Comparison of ENCODE assay signal across 8 mouse cellular contexts in genomic region chr15:77156525-77156924, GRCm38 (mm10).
A peak's percentile ranks its signal among the peaks of the same experiment; 100 is the strongest.
DNase-seq lines count a peak whose midpoint lies in the region; ATAC-seq and TF ChIP-seq lines count a peak whose summit lies in the region.

No protein-coding gene starts in this region.

- DNase-seq in liver, postnatal 0 days: peak; percentile 47
- DNase-seq in cerebellum, postnatal 10 days: peak; percentile 88 to 91
- peak; percentile 63 to 73 for DNase-seq in heart, adult 9 months (ENCODE audit: low spot score in 2 of 2)
- peak; percentile 67 for DNase-seq in kidney, postnatal 0 days (ENCODE audit: low spot score)
- peak; percentile 36 for DNase-seq in ovary, postnatal 14 days (ENCODE audit: low spot score)

- no peak overlapping the region for H3K4me2 ChIP-seq in liver, postnatal 0 days (ENCODE audit: low read depth, low read length)
- H3K4me2 ChIP-seq in liver, embryonic 12.5 days: no peak overlapping the region
- no peak overlapping the region for H3K4me2 ChIP-seq in kidney, postnatal 0 days (ENCODE audit: low read length)

- peaks cover 14% of the 10 kb centered on the region; the same call in 1 of the 2 replicates for H3K4me1 ChIP-seq in liver, postnatal 0 days (ENCODE audit: insufficient read depth)
- peaks cover 9% of the 10 kb centered on the region for H3K4me1 ChIP-seq in liver, embryonic 12.5 days
- H3K4me1 ChIP-seq in kidney, postnatal 0 days (replicated peaks; ENCODE audit: insufficient read depth, low read length): peaks cover 19% of the 10 kb centered on the region

- no peaks in the 10 kb centered on the region for H3K9me3 ChIP-seq in liver, postnatal 0 days (ENCODE audit: low read length)
- no peaks in the 10 kb centered on the region for H3K9me3 ChIP-seq in liver, embryonic 12.5 days (replicated peaks)
- H3K9me3 ChIP-seq in kidney, postnatal 0 days (replicated peaks; ENCODE audit: low read length): no peaks in the 10 kb centered on the region

- no peak overlapping the region for H3K4me3 ChIP-seq in liver, postnatal 0 days (ENCODE audit: low read depth, low read length)
- H3K4me3 ChIP-seq in liver, embryonic 12.5 days: no peak overlapping the region
- no peak overlapping the region for H3K4me3 ChIP-seq in kidney, postnatal 0 days (replicated peaks; ENCODE audit: low read depth, low read length)

- no peak overlapping the region for H3K9ac ChIP-seq in liver, postnatal 0 days (replicated peaks)
- no peak overlapping the region for H3K9ac ChIP-seq in liver, embryonic 12.5 days
- no peak overlapping the region for H3K9ac ChIP-seq in kidney, postnatal 0 days (ENCODE audit: low read depth, low read length)

- H3K27me3 ChIP-seq in liver, postnatal 0 days (ENCODE audit: insufficient read depth, low read length): no peaks in the 10 kb centered on the region
- no peaks in the 10 kb centered on the region; the same call in 1 of the 2 replicates for H3K27me3 ChIP-seq in liver, embryonic 12.5 days (replicated peaks)
- no peaks in the 10 kb centered on the region for H3K27me3 ChIP-seq in kidney, postnatal 0 days (ENCODE audit: insufficient read depth, low read length)

- no peaks in the 10 kb centered on the region; the same call in 1 of the 2 replicates for H3K36me3 ChIP-seq in liver, postnatal 0 days (replicated peaks; ENCODE audit: insufficient read depth, low read length)
- H3K36me3 ChIP-seq in liver, embryonic 12.5 days: no peaks in the 10 kb centered on the region
- H3K36me3 ChIP-seq in kidney, postnatal 0 days (ENCODE audit: insufficient read depth, low read length): no peaks in the 10 kb centered on the region

- 47% methylated on average over 3 of the region's 3 CpGs for WGBS in liver, postnatal 0 days (ENCODE audit: insufficient replicate concordance)
- WGBS in liver, embryonic 12.5 days (ENCODE audit: insufficient replicate concordance): 44% methylated on average over 3 of the region's 3 CpGs
- WGBS in kidney, postnatal 0 days: 39% methylated on average over 3 of the region's 3 CpGs

- TF ChIP-seq CTCF in liver, postnatal 0 days (IDR thresholded peaks at IDR 0.05; ENCODE audit: low read depth): no peak
- TF ChIP-seq CTCF in kidney, postnatal 0 days (IDR thresholded peaks at IDR 0.05; ENCODE audit: low read depth): no peak

- no peak overlapping the region for H3K27ac ChIP-seq in liver, postnatal 0 days (ENCODE audit: low read depth)
- H3K27ac ChIP-seq in liver, embryonic 12.5 days: no peak overlapping the region
- no peak overlapping the region for H3K27ac ChIP-seq in kidney, postnatal 0 days

- no peak for TF ChIP-seq EP300 in liver, postnatal 0 days (IDR thresholded peaks at IDR 0.05; ENCODE audit: low read depth)

- no peak for ATAC-seq in liver, postnatal 0 days
- no peak for ATAC-seq in liver, embryonic 12.5 days
- no peak for ATAC-seq in kidney, postnatal 0 days (replicated peaks; ENCODE audit: low FRiP score, low read depth)
- ATAC-seq in megakaryocyte progenitor cell, adult 5-6 weeks (replicated peaks; ENCODE audit: poor library complexity): no peak
- ATAC-seq in monocyte, adult 5-6 weeks (replicated peaks; ENCODE audit: insufficient number of reproducible peaks, low FRiP score, low TSS enrichment, poor library complexity, severe bottlenecking): no peak

Comparison
In these comparisons a context has a peak if more than half of its experiments do, and no peak if none do; other contexts are left out.
1. DNase-seq: peak in every context shown above with its lines; median percentile 90 in cerebellum, postnatal 10 days; 68 in heart, adult 9 months; 67 in kidney, postnatal 0 days; 47 in liver, postnatal 0 days; 36 in ovary, postnatal 14 days.